Mouse (Mus musculus) hematopoietic stem cell, adult 5-6 weeks (primary cell): ENCODE data around the gene Hhatl. TPM values are rescaled to one million over a fixed set of nuclear protein-coding genes. Genes with fewer than 3 reads are reported as not detected.
A peak's percentile ranks its signal among the peaks of the same experiment; 100 is the strongest.

Experiments used
- ATAC-seq, 2 experiments: fragments of 125-278 bp in 1 of 2; replicated peaks in 1 of 2; 2 replicates each; pipeline ENCODE4 v1.8.0; 2016 to 2017; ENCODE audit warnings: inconsistent platforms in 2 of 2, mild to moderate bottlenecking in 2 of 2, moderate number of reproducible peaks in 2 of 2, low read depth in 1 of 2, moderate TSS enrichment in 1 of 2; ENCODE audit not compliant: low FRiP score in 2 of 2, poor library complexity in 2 of 2, severe bottlenecking in 2 of 2, insufficient read depth in 1 of 2, low TSS enrichment in 1 of 2
- total RNA-seq: library from RNA; stranded (forward); fragments of 172-1452, 232-1000 nt; gene quantifications from 2 replicates; pipeline ENCODE4 v1.2.3, GENCODE M21; 2017

The Hhatl gene
- total RNA-seq, result not detected in 2 replicates

DNA sequence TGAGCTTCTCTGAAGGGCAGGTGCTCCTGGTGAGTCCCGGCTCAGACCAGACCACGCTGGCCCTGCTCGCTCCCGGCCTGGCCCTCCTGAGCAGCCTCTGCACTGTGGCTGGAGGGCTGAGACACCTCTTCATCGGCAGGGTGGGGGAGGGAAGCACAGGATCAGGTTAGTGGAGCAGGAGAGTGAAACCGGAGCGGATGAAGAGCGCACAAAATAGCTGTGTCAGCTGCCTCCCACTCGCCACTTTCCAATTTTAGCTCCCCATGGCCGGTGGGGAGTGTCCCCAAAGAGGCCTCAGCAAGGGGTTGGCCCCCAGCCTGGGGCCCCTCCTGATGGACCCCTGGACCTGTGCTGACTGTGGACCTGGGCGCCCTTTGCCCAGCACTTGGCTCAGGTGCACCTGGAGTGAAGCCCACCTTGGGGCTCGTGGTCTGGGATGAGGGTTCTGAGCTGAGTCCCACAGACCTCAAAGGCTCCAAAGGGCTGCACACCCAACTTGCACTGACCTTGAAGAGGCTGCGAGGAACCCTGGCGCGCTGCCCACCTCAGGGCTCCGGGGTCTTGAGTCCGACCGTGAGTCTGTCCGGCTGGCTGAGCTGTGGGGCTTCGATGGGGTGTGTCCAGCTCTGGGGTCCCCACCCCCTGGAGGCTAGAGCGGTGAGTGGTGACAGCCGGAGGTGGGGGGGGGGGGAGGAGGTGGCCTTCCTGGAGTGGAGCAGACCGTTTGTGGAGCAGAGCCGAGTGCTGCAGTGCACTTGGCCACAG is at the start of gene Hhatl:
Gene Hhatl, minus strand, starts transcription at position 751 of the 765 bp plus-strand sequence.
- ATAC-seq, result no peak

- no peak for ATAC-seq
These were observed 47.3 kb upstream of the Hhatl start for GRCm38 (mm10) chr9:121839622-121839965.

DNA sequence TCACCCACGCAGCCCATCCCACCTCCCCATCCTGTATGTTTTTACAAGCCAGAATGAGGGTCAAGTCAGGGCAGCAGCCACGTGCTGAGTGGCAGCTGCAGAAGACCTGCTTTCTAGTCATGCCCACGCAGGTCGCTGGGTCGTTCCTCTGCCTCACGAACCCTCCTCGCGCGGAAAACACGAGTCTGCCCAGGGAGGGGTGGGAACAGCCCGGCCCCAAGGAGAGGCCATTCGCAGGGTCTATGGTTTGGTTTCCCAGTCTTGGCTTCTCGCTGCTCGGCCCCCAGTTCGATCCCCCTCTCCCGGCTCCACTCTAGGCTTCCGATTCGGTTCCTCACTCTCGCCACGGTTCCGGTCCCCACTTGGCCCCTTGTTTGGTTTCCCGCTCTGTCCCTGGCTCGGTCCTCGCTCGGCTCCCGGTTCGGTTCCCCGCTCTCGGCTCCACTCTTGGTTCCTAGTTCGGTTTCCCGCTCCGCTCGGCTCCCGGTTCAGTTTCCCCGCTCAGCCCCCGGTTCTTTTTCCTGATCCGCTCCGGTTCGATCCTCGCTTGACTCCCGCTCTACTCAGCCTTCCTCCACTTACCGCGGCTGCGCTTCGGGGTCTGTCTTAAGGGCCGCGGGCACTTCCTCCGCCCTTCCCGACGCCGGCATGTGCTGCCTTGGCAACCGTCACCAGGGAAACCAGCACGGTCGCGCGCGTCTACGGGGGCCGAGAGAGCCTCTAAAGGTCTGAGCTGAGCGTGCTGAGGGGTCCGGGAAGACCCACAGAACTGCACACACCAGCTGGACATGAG is 46.7 kb upstream of the Hhatl start, which contains the start of gene Ccdc13:
Gene Ccdc13, minus strand, starts transcription at position 633 of the 793 bp plus-strand sequence.
- ATAC-seq, result peak; percentile 80 to 91

GRCm38 (mm10) chr9:121838008-121838407 is 45.7 kb upstream of the Hhatl start:
- no peak for ATAC-seq

DNA sequence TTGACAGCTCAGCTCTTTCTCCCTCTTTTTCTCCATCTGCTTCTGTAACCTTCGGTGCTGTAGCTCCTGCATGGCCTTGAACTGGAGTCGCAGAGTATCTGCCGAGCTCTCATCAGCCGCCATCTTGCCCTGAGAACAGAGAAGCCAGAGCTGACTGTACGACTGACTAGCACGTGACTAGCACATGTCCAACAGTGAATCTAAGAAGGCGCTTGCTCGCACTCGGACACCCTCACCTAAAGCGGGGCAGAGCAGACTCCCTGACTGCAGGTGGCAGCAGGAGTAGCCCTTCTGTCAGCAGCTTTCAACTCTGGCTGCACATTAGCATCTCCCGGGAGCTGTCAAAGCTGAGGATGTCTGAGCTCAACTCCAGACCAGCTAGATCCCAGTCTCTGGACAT is 41.5 kb upstream of the Hhatl start:
- no peak for ATAC-seq

DNA sequence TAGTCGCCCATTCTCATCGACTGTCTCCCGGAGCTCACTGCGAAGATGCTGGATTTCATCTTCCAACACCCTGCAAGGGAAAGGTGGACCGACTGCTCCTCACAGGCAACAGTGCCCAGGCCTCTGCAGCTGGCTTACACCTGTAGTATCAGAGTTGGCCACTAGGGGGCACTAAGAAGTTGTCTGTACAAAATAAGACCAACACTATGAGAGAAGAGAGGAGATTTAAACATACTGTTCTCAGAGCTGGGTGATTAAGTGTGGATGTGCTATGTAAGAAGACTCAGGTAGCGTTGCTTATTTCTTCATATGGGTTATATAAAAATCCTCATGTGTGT is 38.6 kb upstream of the Hhatl start:
- ATAC-seq, result peak; percentile 55 to 77; a peak in 2 of 4 replicates

- ATAC-seq, result 0 out of 4 replicates have a peak, but pooled peaks of 1 of the 2 experiments have one; percentile 59
These were observed 38.1 kb upstream of the Hhatl start for GRCm38 (mm10) chr9:121830243-121830955.

GRCm38 (mm10) chr9:121829270-121829992 is 37.1 kb upstream of the Hhatl start:
- no peak for ATAC-seq

DNA sequence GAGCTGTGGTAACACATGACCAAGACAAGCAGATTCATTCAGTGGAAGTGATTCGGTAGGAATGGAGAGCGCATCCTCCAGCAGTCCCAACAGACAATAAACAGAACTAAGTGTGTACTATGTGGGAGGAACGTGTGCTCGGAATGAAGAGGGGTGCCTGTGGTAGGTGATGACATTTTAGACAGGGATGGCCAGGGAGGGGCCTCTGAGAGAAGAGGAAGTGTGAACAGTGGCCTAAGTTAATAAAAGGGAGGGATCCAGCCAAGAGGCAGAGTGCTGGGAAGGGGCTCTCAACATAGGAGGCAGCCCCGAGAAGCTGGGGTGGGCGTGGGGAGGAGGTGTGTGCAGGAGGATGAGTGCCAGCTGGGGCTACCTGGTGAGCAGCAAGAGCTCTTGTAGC is 36.0 kb upstream of the Hhatl start:
- no peak for ATAC-seq

DNA sequence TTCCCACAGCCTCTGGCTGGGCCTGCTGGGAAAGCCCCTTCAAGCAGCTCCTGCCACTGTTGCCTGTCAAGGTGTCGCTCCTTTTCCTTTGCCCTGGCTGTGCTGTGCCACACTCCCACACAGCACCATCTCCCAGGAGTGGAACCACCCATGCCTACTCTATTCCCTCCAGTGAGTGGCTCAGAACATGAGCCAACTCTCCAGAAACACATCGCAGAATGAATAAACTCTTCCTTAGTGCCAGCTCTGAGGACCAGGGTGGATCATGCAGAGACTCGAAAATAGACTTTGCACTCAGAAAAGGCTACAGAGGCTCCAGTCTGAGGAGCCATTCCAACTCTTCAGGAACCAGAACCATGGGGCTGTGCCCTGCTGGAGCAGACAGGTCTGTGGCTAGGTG is 34.0 kb upstream of the Hhatl start:
- no peak for ATAC-seq

GRCm38 (mm10) chr9:121823991-121824390 is 31.7 kb upstream of the Hhatl start:
- ATAC-seq, result no peak

DNA sequence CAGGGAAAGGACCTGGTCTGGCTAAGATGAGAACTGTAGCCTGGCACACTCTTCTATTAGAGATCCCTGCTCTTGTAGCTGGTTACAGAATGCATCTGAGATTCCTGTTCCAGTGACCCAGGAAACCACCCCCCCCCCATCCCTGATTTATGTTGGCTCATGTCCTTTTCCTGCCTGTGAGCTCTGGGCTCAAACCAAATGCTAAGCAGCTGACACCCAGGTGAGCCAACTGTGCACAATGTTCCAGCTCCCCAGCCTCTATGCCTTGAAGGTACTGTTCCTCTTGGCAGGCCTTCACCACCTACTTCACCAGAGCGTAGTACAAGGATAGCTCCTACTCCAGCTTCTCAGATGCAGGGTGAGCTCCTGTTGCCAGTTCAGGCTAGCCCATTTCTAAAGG is 30.7 kb upstream of the Hhatl start:
- no peak for ATAC-seq

- no peak for ATAC-seq
These were observed 30.3 kb upstream of the Hhatl start for GRCm38 (mm10) chr9:121822585-121822991.

- ATAC-seq, result no peak
These were observed 28.5 kb upstream of the Hhatl start for GRCm38 (mm10) chr9:121820765-121821164.

DNA sequence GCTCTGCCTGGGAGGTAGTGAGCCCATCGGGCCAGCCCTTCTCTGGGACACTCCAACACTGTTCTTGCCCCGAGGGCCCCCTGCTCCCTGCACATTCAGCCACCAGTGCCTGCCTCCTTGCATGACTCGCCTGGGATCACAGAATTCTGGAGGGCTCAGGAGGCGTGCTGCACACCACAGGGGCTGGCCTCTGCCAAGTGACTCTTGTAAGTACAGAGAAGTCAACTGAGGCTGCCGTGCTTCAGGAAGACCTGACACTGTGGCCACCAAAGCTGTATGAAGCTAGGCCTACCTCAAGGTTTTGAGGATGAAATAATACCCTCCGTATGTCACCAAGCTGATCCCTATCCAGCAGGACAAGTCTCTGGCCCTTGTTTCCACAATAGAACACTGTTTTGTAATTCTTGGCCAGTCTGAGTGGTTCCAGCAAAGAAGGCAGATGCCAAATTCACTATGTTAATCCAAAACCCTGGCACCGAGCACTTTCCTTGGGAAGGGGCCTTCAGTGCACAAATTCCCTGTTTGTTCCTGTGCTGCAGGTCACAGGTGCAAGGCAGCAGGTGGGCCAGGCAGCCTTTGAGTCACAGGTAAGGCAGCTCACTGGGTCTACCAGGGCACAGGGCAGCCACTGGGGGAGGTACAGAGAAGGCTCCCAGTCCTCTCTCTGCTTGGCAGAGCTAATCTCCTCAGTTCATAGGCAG is 27.6 kb upstream of the Hhatl start:
- no peak for ATAC-seq

- ATAC-seq, result no peak
These were observed 26.9 kb upstream of the Hhatl start for GRCm38 (mm10) chr9:121819073-121819770.
